Mouse (Mus musculus) testis, adult 2 months (tissue): Measurements from ENCODE around the gene Styx.

Experiments
- CTCF ChIP-seq: fragments of 200-500 bp; IDR thresholded peaks from 2 replicates; pipeline ENCODE4 v1.5.1; 2012; ENCODE audit warnings: low read depth, mild to moderate bottlenecking, inconsistent platforms, low read length, moderate library complexity; ENCODE audit not compliant: control insufficient read depth, insufficient read depth, insufficient replicate concordance
- POLR2A ChIP-seq: fragments of 200-500 bp; IDR thresholded peaks from 2 replicates; pipeline ENCODE4 v1.6.1; 2012; ENCODE audit warnings: low read depth, mild to moderate bottlenecking, inconsistent platforms, low read length, moderate library complexity; ENCODE audit not compliant: control insufficient read depth

GRCm38 (mm10) chr14:45350931-45351859, at the start of gene Styx:
- no peak for TF ChIP-seq CTCF
- peak; percentile 78 for TF ChIP-seq POLR2A
